Mouse (Mus musculus): ENCODE measurements around the gene Tesc. TPM values are rescaled to one million over a fixed set of nuclear protein-coding genes. Genes with fewer than 3 reads are reported as not detected.

Tesc gene
- polyA plus RNA-seq, 1 experiment from 2014 or later: 38.2 TPM

DNA sequence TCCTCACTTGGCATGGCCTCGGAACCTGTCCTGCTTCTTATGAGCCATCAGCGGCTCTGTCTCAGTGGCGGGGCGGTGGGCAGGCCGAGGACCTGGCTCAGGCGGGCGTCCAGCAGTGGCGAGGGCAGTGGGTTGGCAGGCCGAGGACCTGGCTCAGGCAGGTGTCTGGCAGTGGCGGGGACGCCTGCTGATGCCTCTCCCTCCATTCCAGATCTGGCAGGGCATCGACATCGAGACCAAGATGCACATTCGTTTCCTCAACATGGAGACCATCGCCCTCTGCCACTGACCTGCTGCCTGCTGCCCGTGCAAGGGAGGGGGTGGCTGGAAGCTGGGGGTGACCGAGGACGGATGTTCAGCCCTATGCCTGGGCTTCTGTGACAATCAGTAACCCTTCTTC lies 33.8 kb downstream of the Tesc start:
- ATAC-seq (ENCODE audit: insufficient number of reproducible peaks, low FRiP score, low TSS enrichment, low read depth): no peak
- Histone ChIP-seq H3K4me2 (replicated peaks) (no peak overlapping the region), H3K4me1 (0 out of 2 replicates have a peak, but pooled peaks cover 4% of the 10 kb centered on the region), H3K9me3 (replicated peaks) (no peaks in the 10 kb centered on the region), H3K9ac (no peak overlapping the region), H3K36me3 (peaks cover 22% of the 10 kb centered on the region), H3K4me3 (replicated peaks) (no peak overlapping the region), H3K27me3 (no peaks in the 10 kb centered on the region), H3K27ac (replicated peaks) (no peak overlapping the region)
- WGBS: 92% methylated on average over 18 of the region's 18 CpGs

DNA sequence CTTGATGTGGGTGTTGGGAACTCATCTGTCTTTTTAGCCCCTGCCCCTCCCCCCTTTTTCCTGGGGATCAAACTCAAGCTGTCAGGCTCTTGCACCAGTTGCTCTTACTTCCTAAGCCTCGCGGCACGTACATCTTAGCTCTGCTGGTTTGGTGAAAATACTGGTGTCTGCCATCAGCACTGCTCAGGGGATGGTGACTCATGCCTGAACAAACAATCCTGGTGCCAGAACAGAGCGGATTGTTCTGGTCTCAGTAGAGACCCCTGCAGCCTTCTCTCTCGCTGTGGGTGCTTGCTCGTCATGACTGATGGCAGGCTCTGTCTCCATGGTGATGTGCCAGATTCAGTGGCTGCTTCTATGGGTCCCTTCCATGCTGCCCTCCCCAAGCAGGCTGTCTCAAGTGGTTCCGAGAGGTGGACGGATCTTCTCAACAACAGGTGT lies 35.7 kb downstream of the Tesc start:
- no peak overlapping the region for H3K4me3 ChIP-seq (replicated peaks)
- H3K27me3 ChIP-seq: no peaks in the 10 kb centered on the region
- no peak overlapping the region for H3K9ac ChIP-seq
- no peaks in the 10 kb centered on the region for H3K9me3 ChIP-seq (replicated peaks)
- 0 out of 2 replicates have a peak, but pooled peaks cover 2% of the 10 kb centered on the region for H3K4me1 ChIP-seq
- ATAC-seq (ENCODE audit: insufficient number of reproducible peaks, low FRiP score, low TSS enrichment, low read depth): no peak
- peaks cover 26% of the 10 kb centered on the region for H3K36me3 ChIP-seq
- no peak overlapping the region for H3K4me2 ChIP-seq (replicated peaks)
- WGBS: 66% methylated on average over 8 of the region's 8 CpGs
- H3K27ac ChIP-seq (replicated peaks): no peak overlapping the region

DNA sequence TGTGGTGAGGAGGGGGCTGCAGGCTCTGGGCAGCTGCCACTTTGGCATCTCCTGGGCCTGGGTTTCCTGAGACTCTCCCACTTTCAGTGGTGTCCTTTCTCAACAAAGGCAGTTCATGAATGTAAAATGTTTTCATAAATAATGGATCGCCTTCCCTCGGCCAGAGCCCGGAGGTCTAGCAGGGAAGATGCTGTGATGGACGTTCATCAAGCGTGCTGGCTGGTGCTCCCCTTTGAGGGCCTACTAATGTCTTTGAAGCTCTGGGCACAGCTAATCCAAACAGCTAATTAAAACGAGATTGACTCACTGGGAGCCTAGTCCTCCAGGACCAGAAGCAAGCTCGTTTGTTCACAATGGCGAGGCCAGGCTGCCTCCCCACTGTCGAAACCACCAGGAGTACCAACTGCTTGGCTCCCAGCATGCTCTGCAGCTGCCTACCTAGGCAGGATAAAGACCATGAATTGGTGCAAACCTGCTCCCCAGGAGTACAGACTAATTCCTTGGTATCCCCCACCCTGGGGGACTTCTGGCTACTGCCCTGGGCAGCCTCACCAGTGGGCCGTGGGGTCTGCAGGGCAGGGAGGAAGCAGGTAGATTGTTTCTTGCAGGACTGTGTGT lies 36.9 kb downstream of the Tesc start:
- WGBS: 58% methylated on average over 10 of the region's 10 CpGs
- no peaks in the 10 kb centered on the region for H3K27me3 ChIP-seq
- no peak for ATAC-seq (ENCODE audit: insufficient number of reproducible peaks, low FRiP score, low TSS enrichment, low read depth)
- H3K27ac ChIP-seq (replicated peaks): no peak overlapping the region; the same call in 1 of the 2 replicates
- H3K4me1 ChIP-seq: 0 out of 2 replicates have a peak, but pooled peaks cover 6% of the 10 kb centered on the region
- H3K9ac ChIP-seq: no peak overlapping the region
- H3K4me2 ChIP-seq (replicated peaks): no peak overlapping the region
- no peaks in the 10 kb centered on the region for H3K9me3 ChIP-seq (replicated peaks)
- no peak overlapping the region for H3K4me3 ChIP-seq (replicated peaks)
- H3K36me3 ChIP-seq: peaks cover 34% of the 10 kb centered on the region

DNA sequence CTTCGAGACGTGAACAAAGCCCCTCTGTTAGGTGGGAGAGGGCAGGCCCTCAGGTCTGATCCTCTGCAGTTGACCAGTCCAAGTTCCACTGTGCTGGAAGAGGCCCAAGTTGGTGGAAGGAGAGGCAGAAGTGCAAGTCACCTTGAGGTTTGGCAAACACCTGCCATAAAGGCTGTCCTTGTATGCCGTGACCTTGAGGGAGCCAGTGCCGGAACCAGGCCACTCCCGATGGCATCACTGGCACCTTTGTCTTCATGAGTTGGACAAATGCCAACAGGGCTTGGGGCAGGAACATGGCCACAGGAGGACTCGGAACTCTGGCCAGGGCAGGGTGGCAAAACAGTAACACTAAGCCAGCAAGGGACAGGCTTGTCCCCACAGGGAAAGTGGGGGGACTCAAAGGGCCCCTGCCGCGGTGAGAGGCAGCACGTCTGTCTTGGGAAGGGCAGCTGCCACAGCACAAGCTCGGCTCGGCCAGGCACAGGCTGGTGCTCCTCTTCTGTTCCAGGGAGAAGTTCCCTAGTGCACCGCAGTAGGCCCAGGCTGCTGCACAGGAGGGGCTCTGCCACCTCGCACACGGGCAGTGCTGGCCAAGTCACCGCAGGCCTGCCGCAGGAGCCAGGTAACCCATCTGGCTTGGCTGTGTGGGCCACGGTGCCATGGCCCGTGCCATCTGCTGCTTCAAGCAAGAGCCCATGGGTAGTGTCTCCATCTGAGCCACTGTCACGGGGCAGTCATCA lies 38.1 kb downstream of the Tesc start:
- H3K9me3 ChIP-seq (replicated peaks): no peaks in the 10 kb centered on the region
- H3K4me2 ChIP-seq (replicated peaks): no peak overlapping the region
- H3K9ac ChIP-seq: no peak overlapping the region
- no peak overlapping the region for H3K27ac ChIP-seq (replicated peaks)
- H3K27me3 ChIP-seq: no peaks in the 10 kb centered on the region
- 85% methylated on average over 19 of the region's 19 CpGs for WGBS
- H3K4me3 ChIP-seq (replicated peaks): no peak overlapping the region
- H3K4me1 ChIP-seq: 0 out of 2 replicates have a peak, but pooled peaks cover 6% of the 10 kb centered on the region
- H3K36me3 ChIP-seq: peaks cover 43% of the 10 kb centered on the region
- no peak for ATAC-seq (ENCODE audit: insufficient number of reproducible peaks, low FRiP score, low TSS enrichment, low read depth)

DNA sequence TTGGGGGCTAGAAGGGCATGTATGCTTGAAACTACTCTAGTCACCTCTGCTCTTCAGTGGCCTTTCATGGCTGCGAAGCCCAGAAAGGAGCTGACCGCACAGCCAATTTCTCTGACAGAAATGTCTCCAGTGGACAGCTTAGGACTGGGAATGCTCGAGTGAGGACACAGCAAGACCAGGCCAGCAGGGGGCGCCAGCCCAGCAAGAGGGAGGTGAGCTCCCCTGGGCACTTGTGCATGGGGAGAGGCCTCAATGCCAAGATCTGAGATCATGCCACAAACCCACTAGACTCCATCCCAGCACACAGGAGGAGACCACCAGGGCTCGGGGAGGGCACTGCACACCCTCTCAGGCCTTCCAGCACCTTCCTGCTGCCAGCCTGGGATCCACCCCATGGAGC lies 39.3 kb downstream of the Tesc start:
- Histone ChIP-seq H3K36me3 (peaks cover 48% of the 10 kb centered on the region), H3K9me3 (replicated peaks) (no peaks in the 10 kb centered on the region)

DNA sequence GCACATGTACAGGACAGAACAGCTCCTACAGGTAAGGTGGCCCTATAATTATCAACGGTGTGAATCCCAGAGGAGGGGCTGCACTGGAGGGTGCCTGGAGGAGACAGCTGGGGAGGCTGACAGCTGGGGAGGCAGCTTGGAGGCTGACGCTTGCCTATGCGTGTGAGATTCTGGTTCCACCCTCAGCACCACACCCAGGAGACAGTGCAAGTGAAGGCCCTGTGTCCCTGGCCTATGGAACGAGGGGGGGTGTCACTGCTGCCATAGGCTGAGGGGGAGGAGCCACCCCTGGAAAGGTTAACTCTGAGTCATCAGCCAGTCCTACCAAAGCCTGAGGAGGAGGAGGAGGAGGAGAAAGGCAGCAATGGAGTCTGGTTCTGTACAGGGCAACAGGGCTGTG lies 40.0 kb downstream of the Tesc start:
- 0 out of 2 replicates have a peak, but pooled peaks cover 6% of the 10 kb centered on the region for H3K4me1 ChIP-seq
- H3K27ac ChIP-seq (replicated peaks): peak overlapping the region; percentile 17; the same call in 1 of the 2 replicates
- H3K36me3 ChIP-seq: peaks cover 53% of the 10 kb centered on the region
- no peak overlapping the region for H3K9ac ChIP-seq
- no peaks in the 10 kb centered on the region for H3K9me3 ChIP-seq (replicated peaks)
- no peak overlapping the region for H3K4me3 ChIP-seq (replicated peaks)
- H3K4me2 ChIP-seq (replicated peaks): no peak overlapping the region
- 52% methylated on average over 4 of the region's 4 CpGs for WGBS
- no peaks in the 10 kb centered on the region for H3K27me3 ChIP-seq
- no peak for ATAC-seq (ENCODE audit: insufficient number of reproducible peaks, low FRiP score, low TSS enrichment, low read depth)

More for the DNA sequence above, 39.3 kb downstream of the Tesc start:
- Histone ChIP-seq H3K27ac (replicated peaks) (no peak overlapping the region; the same call in 1 of the 2 replicates), H3K4me2 (replicated peaks) (no peak overlapping the region), H3K27me3 (no peaks in the 10 kb centered on the region), H3K4me3 (replicated peaks) (no peak overlapping the region), H3K4me1 (0 out of 2 replicates have a peak, but pooled peaks cover 6% of the 10 kb centered on the region), H3K9ac (no peak overlapping the region)
- 0 out of 2 replicates have a peak, but pooled peaks have one; percentile 22 for ATAC-seq (ENCODE audit: insufficient number of reproducible peaks, low FRiP score, low TSS enrichment, low read depth)
- WGBS: 54% methylated on average over 5 of the region's 5 CpGs

DNA sequence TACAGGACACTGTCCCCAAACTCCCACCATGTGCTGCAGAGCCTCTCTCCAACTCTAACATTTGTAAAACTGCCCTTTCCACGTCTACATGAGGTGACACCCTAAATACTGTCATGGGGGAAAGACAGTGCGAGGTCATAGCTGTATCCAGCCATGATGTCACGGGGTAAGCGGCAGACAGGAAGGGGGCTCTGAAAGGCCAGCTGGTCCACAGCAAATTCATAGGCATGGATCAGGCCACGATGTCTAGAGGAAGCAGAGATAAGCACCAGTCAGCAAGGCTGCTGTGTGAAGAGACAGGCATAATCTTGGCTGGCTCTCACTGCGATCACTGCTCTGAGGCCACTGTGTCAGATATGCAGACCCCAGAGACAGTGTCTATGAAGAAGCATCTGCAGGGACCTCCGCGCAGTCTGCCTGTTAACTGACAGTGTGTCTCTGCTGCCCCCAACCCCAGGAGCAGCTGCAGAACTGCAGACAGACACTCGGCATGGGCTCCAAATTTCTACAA lies 40.5 kb downstream of the Tesc start:
- Histone ChIP-seq H3K27ac (replicated peaks) (peak overlapping the region; percentile 17; the same call in 1 of the 2 replicates), H3K36me3 (peaks cover 58% of the 10 kb centered on the region), H3K4me1 (0 out of 2 replicates have a peak, but pooled peaks cover 6% of the 10 kb centered on the region), H3K9ac (no peak overlapping the region), H3K4me3 (replicated peaks) (no peak overlapping the region), H3K27me3 (no peaks in the 10 kb centered on the region), H3K4me2 (replicated peaks) (no peak overlapping the region), H3K9me3 (replicated peaks) (no peaks in the 10 kb centered on the region)
- ATAC-seq (ENCODE audit: insufficient number of reproducible peaks, low FRiP score, low TSS enrichment, low read depth): no peak
- WGBS: 81% methylated on average over 9 of the region's 9 CpGs

DNA sequence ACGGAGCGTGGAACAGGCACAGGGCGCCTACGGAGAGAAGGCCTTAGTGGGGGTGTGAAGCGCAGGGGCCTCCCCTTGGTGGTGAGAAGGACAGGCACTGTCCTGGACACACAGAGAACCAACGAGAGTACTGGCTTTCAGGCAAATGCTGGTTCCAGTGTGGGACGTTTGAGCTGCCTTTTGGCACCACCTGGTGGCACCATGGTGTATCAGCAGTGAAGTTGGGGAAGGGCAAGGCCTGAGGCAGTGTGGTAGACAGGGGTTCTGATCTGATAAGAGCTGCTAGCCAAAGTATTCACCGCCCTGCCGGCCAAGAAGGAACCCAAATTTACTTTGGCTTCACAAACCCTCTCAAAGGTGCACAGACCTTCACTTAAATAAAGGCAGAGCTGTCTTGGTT lies 41.8 kb downstream of the Tesc start:
- H3K36me3 ChIP-seq: peaks cover 61% of the 10 kb centered on the region
- H3K4me2 ChIP-seq (replicated peaks): no peak overlapping the region
- H3K27me3 ChIP-seq: no peaks in the 10 kb centered on the region
- no peaks in the 10 kb centered on the region for H3K9me3 ChIP-seq (replicated peaks)
- no peak for ATAC-seq (ENCODE audit: insufficient number of reproducible peaks, low FRiP score, low TSS enrichment, low read depth)
- 0 out of 2 replicates have a peak, but pooled peaks cover 6% of the 10 kb centered on the region for H3K4me1 ChIP-seq
- no peak overlapping the region for H3K9ac ChIP-seq
- WGBS: 50% methylated on average over 9 of the region's 9 CpGs
- no peak overlapping the region for H3K27ac ChIP-seq (replicated peaks)
- H3K4me3 ChIP-seq (replicated peaks): no peak overlapping the region

DNA sequence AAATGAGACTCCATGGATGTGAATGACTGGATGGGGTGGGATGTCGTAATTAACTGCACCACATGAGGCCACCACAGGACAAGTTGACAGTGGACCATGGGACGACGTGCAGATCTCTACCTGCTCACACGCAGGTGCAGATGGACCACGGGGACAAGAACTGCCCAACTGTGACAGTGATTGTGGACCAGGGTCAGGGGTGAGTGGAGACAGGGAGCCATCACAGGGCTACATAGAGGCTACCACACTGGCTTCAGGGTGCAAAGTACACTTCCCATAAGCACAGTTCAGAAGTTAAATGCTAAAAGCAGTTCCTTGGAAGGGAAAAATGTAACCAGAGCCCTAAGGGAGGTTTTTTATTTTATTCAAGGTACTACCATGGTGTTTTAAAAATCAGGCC lies 44.2 kb downstream of the Tesc start:
- no peak overlapping the region for H3K4me3 ChIP-seq (replicated peaks)
- no peaks in the 10 kb centered on the region for H3K9me3 ChIP-seq (replicated peaks)
- no peak overlapping the region for H3K4me2 ChIP-seq (replicated peaks)
- no peak overlapping the region for H3K9ac ChIP-seq
- no peak for ATAC-seq (ENCODE audit: insufficient number of reproducible peaks, low FRiP score, low TSS enrichment, low read depth)
- peaks cover 8% of the 10 kb centered on the region; the same call in 1 of the 2 replicates for H3K4me1 ChIP-seq
- no peaks in the 10 kb centered on the region for H3K27me3 ChIP-seq
- peaks cover 72% of the 10 kb centered on the region for H3K36me3 ChIP-seq
- WGBS: 85% methylated on average over 5 of the region's 5 CpGs
- no peak overlapping the region for H3K27ac ChIP-seq (replicated peaks)

DNA sequence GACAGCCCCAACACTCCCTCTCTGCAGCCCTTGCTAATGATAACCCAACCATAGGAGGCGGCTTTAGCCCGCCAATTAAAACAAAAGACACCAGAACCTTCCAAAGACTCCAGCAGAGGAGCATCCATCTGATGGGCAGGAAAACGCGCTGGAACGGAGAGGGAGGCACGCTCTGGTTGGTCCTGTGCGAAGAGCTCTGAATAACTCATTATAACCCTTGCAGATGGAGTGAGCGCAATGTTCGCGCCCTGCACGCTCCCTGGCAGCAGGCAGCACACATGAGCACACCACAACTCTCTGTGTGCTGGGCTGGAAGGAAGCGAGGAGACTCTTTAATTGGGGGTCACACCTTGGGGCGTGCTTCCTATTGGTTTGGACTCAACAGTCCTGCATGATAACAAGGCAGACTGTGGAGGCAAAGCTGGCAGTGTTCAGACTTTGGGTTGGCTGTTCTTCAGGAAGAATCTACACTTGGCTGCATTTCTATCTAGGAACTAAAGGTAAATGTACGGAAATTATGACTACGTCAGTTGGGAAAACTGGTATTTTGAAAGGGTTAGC lies 45.8 kb downstream of the Tesc start:
- Histone ChIP-seq H3K4me3 (replicated peaks) (no peak overlapping the region), H3K27me3 (no peaks in the 10 kb centered on the region), H3K27ac (replicated peaks) (no peak overlapping the region), H3K36me3 (peaks cover 77% of the 10 kb centered on the region), H3K4me1 (peaks cover 15% of the 10 kb centered on the region; the same call in 1 of the 2 replicates), H3K9ac (no peak overlapping the region), H3K9me3 (replicated peaks) (no peaks in the 10 kb centered on the region), H3K4me2 (replicated peaks) (no peak overlapping the region)
- WGBS: 87% methylated on average over 15 of the region's 15 CpGs
- ATAC-seq (ENCODE audit: insufficient number of reproducible peaks, low FRiP score, low TSS enrichment, low read depth): no peak

Data from embryonic facial prominence, embryonic 15.5 days (tissue).